In the genomic region with DNA sequence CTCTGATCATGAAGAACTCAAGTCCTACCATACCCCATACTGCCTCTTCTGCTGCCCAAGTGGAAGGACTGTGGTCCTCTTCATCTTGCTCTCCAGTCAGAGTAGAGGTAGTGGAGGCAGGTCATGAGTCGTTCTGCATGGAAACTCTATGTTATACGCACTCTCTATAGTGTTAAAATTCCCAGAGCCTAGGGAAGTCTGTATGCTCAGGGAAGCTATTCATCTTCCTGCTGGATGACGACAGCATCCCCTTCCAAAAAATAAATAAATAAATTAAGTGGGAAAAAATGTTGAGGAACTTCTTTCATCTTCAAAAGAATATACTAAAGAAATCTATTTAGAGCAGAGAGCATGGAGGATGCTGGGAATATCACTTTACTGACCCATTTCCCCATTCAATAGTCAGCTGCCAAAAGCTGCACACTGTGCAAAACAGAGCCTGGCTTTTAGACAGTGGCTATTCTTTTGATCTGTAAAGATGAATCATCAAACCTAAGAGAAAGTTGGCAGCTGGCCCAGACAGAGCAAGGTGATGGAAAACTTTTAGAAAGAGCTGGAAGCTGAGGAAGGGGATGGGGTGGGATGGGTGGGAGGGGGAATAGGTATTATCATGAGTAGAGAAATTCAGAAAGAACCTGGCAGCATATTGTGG, we compare ENCODE assay signal across 11 mouse cellular contexts.
DNase-seq lines count a peak whose midpoint lies in the region; TF ChIP-seq lines count a peak whose summit lies in the region.
"Had no signal": no experiment of that assay in that cellular context is flagged by ENCODE, and none has a peak within 500 bp of the region (broad histone marks: within the 10 kb centered on the region; RNA-seq: fewer than 3 reads in every experiment).

No protein-coding gene starts in this region.

- intact Hi-C loops in left cerebral cortex, adult 2 months (cut with DNase I): no loop called here

- H3K27ac ChIP-seq in left cerebral cortex, adult 2 months: peak overlapping the region; percentile 16; the same call in 1 of the 2 replicates
- H3K27ac ChIP-seq: heart, embryonic 15.5 days; liver, embryonic 14.5 days had no signal

- DNase-seq in adrenal gland, adult (ENCODE audit: inconsistent age in 2 of 2, low spot score in 1 of 2): peak; percentile 45 to 85
- no peak for DNase-seq in adrenal gland, postnatal 4 days (ENCODE audit: low spot score in 2 of 2)
- no peak for DNase-seq in left cerebral cortex, adult 2 months (ENCODE audit: extremely low spot score in 1 of 2, low spot score in 2 of 2)
- no peak for DNase-seq in left cerebral cortex, adult 11 months (ENCODE audit: low spot score)
- peak; percentile 40 to 51 for DNase-seq in right cerebral cortex, adult 2 months (ENCODE audit: low spot score in 2 of 2)
- no peak for DNase-seq in right cerebral cortex, postnatal 4 days
- DNase-seq in adipocyte (ENCODE audit: low spot score): no peak
- DNase-seq in thymus, postnatal 0 days (ENCODE audit: low spot score): no peak
- DNase-seq: gastrocnemius, postnatal 36 days had no signal

- TF ChIP-seq CTCF in left cerebral cortex, adult 2 months (IDR thresholded peaks at IDR 0.05): no peak

- no peak overlapping the region for H3K4me3 ChIP-seq in left cerebral cortex, adult 2 months
- H3K4me3 ChIP-seq: heart, embryonic 15.5 days had no signal

Comparison
In these comparisons a context has a peak if more than half of its experiments do, and no peak if none do; other contexts are left out.
1. DNase-seq: peak in adrenal gland, adult (2 of 2) and right cerebral cortex, adult 2 months (2 of 2); none in adrenal gland, postnatal 4 days (0 of 2), left cerebral cortex, adult 2 months (0 of 2), left cerebral cortex, adult 11 months (single experiment), right cerebral cortex, postnatal 4 days (single experiment), adipocyte (single experiment) and thymus, postnatal 0 days (single experiment).